Mouse (Mus musculus): Measurements from ENCODE around the gene Pemt. TPM values are rescaled to one million over a fixed set of nuclear protein-coding genes. Genes with fewer than 3 reads are reported as not detected.
A peak's percentile ranks its signal among the peaks of the same experiment; 100 is the strongest.

Gene Pemt
- total RNA-seq, 1 experiment from 2014 or later, result 69.4 TPM

DNA sequence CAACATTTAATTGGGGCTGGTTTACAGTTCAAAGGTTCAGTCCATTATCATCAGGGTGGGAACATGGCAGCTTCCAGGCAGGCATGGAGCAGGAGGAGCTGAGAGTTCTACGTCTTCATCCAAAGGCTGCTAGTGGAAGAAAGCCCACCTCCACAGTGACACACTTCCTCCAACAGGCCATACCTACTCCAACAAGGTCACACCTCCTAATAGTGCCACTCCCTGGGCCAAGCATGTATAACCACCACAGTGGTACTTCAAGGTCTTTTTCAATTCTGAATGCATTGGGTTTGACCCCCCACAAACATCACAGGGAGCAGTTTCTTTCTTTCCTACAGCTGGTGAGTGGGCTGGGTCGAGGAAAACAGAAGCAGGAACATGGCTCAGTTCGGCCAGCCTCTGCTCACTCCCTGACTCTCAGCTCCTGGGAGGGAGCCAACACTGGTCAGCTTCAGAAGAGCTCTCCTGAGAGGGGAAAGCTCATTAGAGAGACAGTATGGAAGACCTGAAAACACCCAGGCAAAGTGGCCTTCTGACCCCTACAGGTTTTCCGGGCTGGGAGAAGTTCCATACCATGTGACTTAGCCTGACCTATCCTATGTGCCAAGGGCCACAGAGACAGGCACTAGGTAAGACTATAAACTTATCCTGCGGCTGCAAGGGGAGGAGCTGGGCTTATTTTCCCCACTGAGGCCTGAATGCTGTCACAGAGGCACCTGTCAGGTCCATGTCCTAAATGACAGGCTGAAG, 44.9 kb downstream of the Pemt start:
- no peak for DNase-seq

DNA sequence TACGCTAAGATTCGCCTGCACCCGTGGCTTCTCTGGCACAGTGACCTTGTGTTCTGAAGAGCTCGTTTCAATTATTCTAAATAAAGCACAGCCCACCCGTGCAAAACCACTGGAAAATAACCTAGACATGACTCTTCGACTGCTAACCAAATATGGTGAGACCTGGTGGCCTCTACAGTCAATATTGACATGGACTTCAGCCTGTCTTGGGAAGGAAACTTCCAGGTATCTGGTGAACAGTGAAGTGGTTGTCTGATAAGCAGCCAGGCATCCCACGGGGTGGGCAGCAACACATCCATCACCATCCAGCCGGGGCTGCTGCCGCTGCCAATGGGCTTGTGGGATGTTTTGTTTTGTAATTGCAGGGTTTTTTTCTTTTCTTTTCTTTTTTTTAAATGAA, 52.0 kb downstream of the Pemt start:
- DNase-seq, result no peak

DNA sequence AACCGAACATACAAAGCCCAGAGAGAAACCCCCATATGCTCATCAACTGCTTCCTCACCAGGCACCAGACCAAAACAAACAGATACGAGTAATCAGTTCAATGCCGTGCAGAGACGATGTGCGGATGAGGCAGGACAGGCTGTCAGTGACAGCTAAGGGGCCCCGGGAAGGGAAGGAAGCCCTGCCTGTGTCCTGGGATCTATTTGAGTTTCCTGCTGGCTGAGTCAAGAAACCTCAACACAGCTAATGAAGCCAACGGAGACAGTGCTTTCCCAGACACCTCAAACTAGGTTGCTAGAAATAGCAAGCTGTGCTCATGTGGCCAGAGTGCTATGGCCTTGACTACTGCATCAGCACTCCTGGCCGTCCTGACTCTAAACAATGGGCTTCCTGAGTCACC, 54.9 kb downstream of the Pemt start:
- DNase-seq, result peak; percentile 28

DNA sequence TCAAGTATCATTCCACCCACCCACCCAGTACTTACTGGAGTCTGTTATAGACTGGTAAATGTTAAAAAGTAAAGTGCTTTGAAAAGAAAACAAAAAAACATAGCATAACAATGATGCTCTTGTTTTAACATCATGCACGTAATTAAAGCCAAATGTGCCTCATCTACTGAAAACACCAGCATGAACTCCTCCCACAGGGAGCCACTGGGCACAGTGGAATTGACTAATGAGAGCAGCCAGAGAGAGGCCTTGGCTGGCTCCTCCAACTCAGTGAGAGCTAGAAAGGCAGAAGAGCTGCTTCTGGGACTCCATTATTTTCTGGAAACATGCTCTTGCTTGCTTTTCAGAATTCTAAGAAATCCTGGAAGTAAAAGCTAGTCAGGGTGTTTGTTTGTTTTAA, 56.9 kb downstream of the Pemt start:
- no peak for DNase-seq

DNA sequence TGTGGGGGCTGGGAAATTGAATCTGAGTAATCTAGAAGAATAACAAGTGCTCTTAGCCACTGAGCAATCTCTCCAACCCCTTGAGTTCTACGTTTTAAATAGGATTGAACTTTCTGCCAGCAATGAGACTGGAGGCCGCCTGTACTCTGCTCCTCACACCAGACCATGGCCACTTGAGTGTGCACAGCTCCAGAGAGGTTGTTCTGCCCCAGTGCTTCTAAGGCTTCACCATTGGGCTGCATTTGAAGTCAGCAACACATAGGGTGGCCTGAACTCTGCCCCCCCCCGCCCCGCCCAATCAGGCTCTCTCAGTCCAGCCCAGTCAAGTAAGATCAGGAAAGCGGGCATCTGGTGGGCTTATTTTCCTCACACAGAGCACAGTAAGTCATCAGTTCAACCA, 68.5 kb downstream of the Pemt start:
- DNase-seq, result no peak

DNA sequence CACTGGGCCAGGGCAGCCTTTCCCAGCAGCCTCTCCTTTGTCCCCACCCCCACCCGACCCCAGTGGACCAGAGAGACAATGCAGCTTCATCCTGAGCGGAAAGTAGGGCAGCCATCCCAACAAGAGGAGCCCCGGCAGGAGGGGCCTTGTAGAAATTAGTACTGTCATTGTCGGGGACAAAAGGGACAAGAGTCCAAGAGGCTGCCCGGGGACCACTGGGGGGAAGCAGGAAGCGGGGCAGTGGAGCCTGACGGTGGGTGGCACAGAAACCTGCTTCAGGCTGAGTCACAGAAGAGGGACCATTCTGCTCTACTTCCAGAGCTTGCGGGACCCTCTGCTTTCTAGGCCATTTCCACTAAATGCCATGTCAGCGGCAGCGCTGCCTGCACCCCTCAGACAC, 71.0 kb downstream of the Pemt start:
- no peak for DNase-seq

DNA sequence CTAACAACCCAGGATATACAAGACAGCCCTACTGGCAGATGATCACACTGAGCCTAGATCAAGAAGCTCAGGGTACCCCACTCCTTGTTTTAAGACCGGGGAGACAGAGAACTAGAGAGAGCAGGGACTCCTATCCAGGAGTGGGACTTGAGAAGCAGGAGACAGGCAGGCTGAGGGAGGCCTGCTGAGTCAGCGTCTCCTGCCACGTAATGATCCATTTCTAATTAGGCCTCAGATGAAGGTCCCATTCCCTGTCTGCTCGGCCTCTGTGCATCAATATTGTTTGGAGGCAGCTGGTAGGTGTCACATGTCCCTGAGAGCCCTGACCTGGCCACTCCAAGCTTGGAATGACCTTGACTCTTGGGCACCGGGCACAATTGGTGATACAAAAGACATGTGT, 72.9 kb downstream of the Pemt start:
- no peak for DNase-seq

GRCm38 (mm10) chr11:59971691-59972090, 74.6 kb downstream of the Pemt start:
- DNase-seq, result no peak

DNA sequence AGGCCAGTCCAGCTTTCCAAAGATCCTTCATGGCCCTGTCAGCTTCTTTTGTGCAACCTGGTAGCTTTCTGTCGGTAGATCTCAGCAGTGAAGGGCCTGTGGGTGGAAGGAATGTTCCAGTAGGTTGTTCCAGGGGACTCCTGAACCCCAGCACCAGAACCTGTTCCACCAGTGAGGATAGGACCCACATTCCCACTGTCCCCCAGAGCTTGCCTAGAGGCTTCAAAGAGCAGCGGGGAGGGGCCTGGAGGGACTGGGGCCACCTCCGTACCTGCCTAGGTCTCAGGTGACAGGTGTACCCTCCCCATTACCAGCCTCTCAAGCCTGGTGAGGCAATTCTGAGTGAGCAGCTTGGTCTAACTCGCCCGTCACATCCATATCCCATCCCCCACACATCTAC, 75.5 kb downstream of the Pemt start:
- no peak for DNase-seq

DNA sequence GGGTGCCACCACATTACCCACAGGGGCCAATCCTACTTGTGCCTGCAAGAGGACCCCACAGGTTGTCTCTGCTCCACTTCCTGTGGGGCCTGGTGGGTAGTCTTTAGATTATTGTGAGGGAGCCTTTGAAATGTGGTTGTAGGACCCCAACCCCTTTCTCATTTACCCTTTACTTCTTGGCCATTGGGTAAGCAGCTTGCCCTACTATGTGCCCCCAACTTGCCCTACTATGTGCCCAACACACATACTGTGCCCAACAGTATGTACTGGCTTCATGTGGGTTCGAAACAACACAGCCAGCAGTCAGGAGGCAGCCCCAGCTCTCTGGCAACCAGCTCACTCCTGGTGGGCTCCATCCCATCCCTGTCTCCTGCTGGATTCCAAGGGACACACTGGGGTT, 78.5 kb downstream of the Pemt start:
- DNase-seq, result no peak

DNA sequence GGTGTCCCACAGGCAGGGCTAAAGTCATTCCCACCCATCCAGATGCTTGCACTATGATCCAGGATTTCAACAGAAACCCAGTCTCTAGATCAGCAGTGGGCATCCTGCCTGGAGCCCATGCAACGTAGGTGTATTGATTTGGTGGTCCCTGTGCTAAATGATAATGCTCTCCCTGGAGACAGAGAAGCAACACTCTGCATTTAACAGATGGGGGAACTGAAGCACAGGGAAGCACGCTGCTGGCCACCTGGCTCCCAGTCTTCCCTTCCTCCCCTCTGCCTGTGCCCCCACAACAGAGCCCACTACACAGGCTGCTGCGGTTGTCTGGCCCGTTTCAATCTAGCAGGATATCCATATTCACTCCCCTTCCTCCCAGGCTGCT, 80.2 kb downstream of the Pemt start:
- no peak for DNase-seq

DNA sequence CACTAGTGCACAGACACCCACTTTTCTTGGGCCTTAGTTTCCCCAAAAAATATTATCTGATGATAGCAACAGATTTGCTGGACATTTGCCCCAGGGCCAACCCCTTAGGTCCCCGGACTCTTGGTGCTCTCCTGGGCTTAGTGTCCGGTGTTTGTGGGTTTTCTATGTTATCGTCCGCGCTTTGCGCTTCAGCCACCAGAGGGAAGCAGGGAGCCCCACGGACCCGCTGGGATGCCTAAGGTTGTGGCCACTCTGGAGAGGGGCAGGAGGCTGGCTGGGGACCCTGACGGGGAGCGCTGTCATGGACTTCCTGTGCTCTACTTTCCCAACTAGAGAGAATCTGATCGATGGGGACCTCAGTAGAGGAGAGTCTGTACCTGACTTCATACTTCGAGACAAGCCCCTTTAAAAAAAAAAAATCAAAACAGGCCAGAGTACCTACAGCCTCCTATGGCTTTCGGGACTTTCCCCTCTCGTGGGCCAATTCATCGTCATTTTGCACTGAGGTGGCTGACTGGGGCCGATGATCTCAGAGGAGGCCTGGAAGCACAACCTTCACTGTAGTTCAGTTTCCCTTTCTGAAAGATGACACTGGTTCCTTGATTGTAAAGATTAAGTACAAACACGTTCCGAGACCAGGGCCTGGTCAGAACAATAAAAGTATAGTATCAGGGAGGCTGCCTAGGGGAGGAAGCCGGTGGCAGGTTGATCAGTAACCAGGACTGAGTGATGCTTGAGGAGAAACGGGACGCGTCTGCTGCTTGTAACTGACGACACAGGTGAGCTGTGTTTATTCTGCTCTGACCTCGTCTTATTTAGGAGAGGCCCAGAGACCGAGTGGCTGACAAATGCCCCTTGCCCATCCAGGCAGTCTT, 80.8 kb downstream of the Pemt start:
- peak; percentile 88 for DNase-seq

- DNase-seq, result peak; percentile 96
Observed at GRCm38 (mm10) chr11:59964818-59965217, 81.5 kb downstream of the Pemt start, which contains the start of gene Rasd1. Gene Rasd1 (minus strand): TSS chr11:59964944.

- DNase-seq, result peak; percentile 60
Observed at GRCm38 (mm10) chr11:59964163-59964758, 82.0 kb downstream of the Pemt start.

DNA sequence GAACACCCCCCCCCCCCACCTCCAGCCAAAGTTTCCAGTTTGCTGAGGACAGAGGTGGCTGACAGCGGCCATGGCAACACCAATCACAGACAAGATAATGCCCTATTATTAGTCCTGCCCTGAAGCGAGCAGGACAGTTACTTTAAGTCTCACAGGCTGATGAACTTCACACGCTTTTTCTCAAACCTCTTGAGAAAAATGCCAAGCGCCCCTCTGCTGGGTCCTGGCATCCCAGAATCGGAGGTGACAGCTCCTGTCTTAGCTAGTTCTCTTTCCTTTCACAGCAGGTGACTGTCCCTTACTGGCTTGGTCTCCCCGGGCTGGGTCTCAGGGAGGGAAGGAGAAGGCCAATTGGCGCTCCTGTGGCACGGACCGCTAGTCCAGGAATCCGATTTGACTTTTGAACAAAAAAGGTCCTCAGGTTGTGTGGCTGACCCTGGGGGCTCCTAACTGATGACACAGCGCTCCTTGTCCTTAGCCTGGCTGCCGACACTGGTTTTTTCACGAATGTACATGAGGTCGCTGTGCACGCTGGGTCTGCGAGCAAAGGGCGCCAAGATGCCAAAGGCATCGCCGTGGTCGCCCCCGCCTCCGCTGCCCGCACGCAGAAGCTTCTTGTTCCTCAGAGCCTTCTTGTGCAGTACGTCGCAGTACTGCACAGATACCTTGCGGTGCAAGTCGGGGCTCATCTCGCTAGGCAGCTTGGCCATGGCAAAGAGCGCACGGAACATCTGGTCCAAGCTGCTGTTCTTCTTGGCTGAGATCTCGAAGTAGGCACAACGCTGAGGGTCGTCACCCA, 82.7 kb downstream of the Pemt start:
- DNase-seq, result peak; percentile 39

DNA sequence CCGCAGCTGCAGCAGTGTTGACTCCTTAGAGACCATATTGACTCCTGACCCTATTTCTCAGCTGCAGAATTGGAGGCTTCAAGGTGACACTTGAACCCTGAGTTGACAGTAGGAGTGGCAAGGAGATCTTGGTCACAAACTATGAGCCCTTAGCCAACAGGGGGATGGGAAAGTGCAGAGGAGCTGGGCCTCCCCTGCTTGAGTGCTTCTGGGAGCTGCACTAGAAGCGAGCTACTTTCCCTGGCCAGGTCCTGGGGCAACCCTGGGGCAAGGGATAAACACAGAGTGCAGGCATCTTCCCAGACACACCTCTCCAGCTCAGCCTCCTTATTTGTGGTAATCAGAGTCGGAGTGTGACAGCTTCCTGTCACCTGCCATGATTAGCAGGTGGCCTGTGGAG, 83.7 kb downstream of the Pemt start:
- DNase-seq, result peak; percentile 58

GRCm38 (mm10) chr11:59961338-59961875, 84.9 kb downstream of the Pemt start:
- DNase-seq, result peak; percentile 48

DNA sequence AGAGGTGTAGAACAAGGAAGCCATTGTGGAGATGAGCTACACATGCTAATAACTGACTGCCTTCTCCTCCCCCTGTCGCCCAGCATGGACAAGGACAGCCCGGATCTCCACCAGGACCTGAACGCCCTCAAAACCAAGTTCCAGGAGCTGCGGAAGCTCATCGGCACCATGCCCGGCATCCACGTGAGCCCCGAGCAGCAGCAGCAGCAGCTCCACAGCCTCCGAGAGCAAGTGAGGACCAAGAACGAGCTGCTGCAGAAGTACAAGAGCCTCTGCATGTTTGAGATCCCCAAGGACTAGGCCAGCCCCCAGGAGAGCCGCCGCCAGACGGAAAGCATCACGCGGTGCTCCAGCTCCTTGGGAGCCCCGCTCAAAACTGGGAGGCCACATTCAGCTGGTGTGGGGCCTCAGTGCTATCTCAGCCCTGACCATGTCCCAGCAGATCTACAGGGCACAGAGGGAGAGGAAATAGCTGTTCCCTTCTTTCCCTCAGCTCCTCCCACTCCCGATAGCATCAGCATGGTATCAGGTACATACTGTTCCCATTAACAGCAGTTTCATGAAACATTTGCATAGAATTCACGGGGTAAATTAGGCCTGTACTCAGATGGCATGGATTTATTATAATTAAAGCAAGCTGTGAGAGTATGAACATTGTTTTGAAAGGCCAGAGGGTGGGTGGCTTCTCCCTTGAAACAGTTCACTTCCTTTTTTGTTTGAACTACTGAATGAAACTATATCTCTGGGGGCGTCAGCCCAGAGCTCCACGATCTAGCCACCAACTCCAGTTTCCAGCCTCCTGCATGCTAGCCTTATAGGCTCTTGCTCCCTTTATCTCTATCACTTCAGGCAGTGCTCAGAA, 85.6 kb downstream of the Pemt start:
- DNase-seq, result no peak

GRCm38 (mm10) chr11:59959453-59959852, 86.8 kb downstream of the Pemt start:
- peak; percentile 50 for DNase-seq

DNA sequence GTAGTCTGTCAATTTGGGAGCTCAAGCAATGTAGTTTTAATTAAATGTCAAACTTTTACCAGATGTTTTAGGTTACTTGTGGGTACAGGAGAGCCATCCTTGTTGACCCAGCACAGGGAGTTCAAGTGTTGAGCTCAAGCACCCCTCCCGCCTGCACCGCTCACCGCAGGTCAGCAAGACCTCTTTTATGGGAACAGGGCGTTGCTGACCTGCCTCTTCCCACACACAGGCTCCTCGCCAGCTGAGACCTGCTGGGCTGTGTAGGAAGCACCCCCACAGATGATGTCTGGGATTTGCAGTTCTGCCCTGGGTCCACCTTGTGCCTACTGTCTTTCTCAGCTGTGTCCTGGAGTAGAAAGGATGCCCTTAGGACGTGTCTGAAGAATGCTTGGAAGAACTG, 89.5 kb downstream of the Pemt start:
- no peak for DNase-seq

DNA sequence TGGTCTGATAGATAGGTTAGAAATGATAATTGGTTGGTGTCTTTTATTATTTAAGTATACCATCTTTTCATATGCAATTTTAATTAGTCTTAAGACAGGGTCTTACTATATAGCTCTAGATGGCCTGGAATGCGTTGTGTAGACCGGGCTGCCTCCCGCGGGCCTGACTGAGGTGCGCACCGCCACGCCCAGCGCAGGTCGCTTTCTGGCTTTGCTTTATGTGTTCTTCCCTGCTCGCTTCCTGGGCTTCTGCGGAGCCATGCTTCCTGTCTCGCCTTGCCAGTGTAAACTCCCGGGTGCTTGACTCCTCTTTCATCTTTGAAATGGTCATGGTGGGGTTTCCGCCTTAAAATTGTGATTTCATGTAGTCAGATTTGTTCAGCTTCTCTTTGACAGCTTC, 93.4 kb downstream of the Pemt start:
- DNase-seq, result no peak

All from adrenal gland, postnatal 14 days (tissue).